27 mouse cellular contexts compared by ENCODE assay signal in the genomic region with DNA sequence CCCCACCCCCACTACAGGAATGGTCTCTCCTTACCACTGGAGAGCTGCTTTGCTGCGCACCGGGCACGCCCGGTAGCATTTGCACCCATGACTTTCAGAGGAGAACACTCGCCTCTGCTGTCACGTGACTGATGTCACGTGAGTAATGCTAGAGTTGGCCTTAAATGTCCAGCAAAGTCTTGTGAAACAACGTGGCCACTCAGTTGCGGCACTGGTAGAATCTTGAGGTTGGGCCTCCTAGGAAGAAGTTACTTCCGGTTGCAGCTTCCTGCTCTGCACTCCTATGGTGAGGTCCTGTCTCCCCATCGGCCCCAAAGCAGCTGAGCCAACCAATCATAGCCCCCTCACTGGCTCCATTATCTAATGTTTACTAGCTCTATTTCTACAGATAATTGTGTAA.
DNase-seq lines count a peak whose midpoint lies in the region; ATAC-seq and TF ChIP-seq lines count a peak whose summit lies in the region.
"Had no signal": no experiment of that assay in that cellular context is flagged by ENCODE, and none has a peak within 500 bp of the region (broad histone marks: within the 10 kb centered on the region; RNA-seq: fewer than 3 reads in every experiment).

No protein-coding gene starts in this region.

- WGBS in midbrain, embryonic 11.5 days = 94% methylated on average over 11 of the region's 11 CpGs
- WGBS in midbrain, embryonic 14.5 days = 94% methylated on average over 11 of the region's 11 CpGs

- dilution Hi-C loops in CH12.LX (cut with MboI; ENCODE audit: extremely low pct_ligation_motif_present, extremely low pct_unique_long_range_greater_than_20kb, low sequenced_read_pairs) = no loop called here

- TF ChIP-seq POLR2A in CH12.LX (IDR thresholded peaks at IDR 0.05; ENCODE audit: low read depth, low read length) = no peak

- in situ Hi-C loops in CH12.LX (cut with MboI; ENCODE audit: low pct_ligation_motif_present, low pct_unique_long_range_greater_than_20kb, low sequenced_read_pairs) = no loop called here

- no peaks in the 10 kb centered on the region for H3K79me2 ChIP-seq in CH12.LX (replicated peaks; ENCODE audit: control insufficient read depth, extremely low read depth, insufficient read depth, poor library complexity, severe bottlenecking)

- no peak overlapping the region for H3K4me2 ChIP-seq in CH12.LX (ENCODE audit: insufficient read depth, low read depth, poor library complexity, severe bottlenecking)
- H3K4me2 ChIP-seq in midbrain, embryonic 11.5 days = no peak overlapping the region
- no peak overlapping the region for H3K4me2 ChIP-seq in midbrain, embryonic 14.5 days (ENCODE audit: low read length)
- H3K4me2 ChIP-seq: embryonic facial prominence, embryonic 13.5 days; forebrain, embryonic 12.5 days; forebrain, embryonic 15.5 days; heart, embryonic 13.5 days; hindbrain, embryonic 14.5 days had no signal

- H3K9me3 ChIP-seq in CH12.LX (replicated peaks; ENCODE audit: low read length) = no peaks in the 10 kb centered on the region
- H3K9me3 ChIP-seq in midbrain, embryonic 11.5 days (ENCODE audit: control insufficient read depth, low read length) = no peaks in the 10 kb centered on the region
- no peaks in the 10 kb centered on the region for H3K9me3 ChIP-seq in midbrain, embryonic 14.5 days (ENCODE audit: control insufficient read depth, low read length)
- H3K9me3 ChIP-seq: embryonic facial prominence, embryonic 10.5 days; embryonic facial prominence, embryonic 13.5 days; forebrain, embryonic 12.5 days; forebrain, embryonic 15.5 days; G1E; heart, embryonic 10.5 days; heart, embryonic 13.5 days had no signal

- H3K9ac ChIP-seq in CH12.LX (ENCODE audit: insufficient read depth, low read depth) = no peak overlapping the region
- no peak overlapping the region for H3K9ac ChIP-seq in midbrain, embryonic 11.5 days (ENCODE audit: low read length)
- H3K9ac ChIP-seq in midbrain, embryonic 14.5 days (replicated peaks; ENCODE audit: low read length) = no peak overlapping the region
- H3K9ac ChIP-seq: embryonic facial prominence, embryonic 13.5 days; forebrain, embryonic 12.5 days; forebrain, embryonic 15.5 days; heart, embryonic 13.5 days; hindbrain, embryonic 14.5 days had no signal

- peaks cover 12 to 31% of the 10 kb centered on the region in 2 experiments for H3K4me1 ChIP-seq in CH12.LX (ENCODE audit: control insufficient read depth in 1 of 2, insufficient read depth in 2 of 2)
- H3K4me1 ChIP-seq in midbrain, embryonic 11.5 days (ENCODE audit: control insufficient read depth, insufficient read depth, low read length) = no peaks in the 10 kb centered on the region
- H3K4me1 ChIP-seq in midbrain, embryonic 14.5 days (ENCODE audit: control insufficient read depth, insufficient read depth, low read length) = peaks cover 17% of the 10 kb centered on the region

- TF ChIP-seq CTCF in CH12.LX (conservative IDR thresholded peaks at IDR 0.05 in 1 of 2, IDR thresholded peaks at IDR 0.05 in 1 of 2; ENCODE audit: low read depth in 2 of 2, low read length in 2 of 2) = no peak

- peak; percentile 71 for ATAC-seq in megakaryocyte, adult 5-6 weeks (ENCODE audit: poor library complexity, severe bottlenecking)
- ATAC-seq in midbrain, embryonic 11.5 days (ENCODE audit: low FRiP score) = no peak
- ATAC-seq in midbrain, embryonic 14.5 days (ENCODE audit: low FRiP score, low TSS enrichment) = no peak
- ATAC-seq: forebrain, embryonic 15.5 days; hindbrain, postnatal 0 days had no signal

- no peaks in the 10 kb centered on the region for H3K36me3 ChIP-seq in CH12.LX (replicated peaks in 1 of 2; ENCODE audit: control insufficient read depth in 1 of 2, insufficient read depth in 1 of 2, low read length in 1 of 2)
- no peaks in the 10 kb centered on the region for H3K36me3 ChIP-seq in midbrain, embryonic 11.5 days (ENCODE audit: control insufficient read depth, insufficient read depth, low read length)
- H3K36me3 ChIP-seq in midbrain, embryonic 14.5 days (ENCODE audit: control insufficient read depth, insufficient read depth, low read length) = no peaks in the 10 kb centered on the region
- H3K36me3 ChIP-seq: embryonic facial prominence, embryonic 10.5 days; embryonic facial prominence, embryonic 13.5 days; forebrain, embryonic 12.5 days; forebrain, embryonic 15.5 days; G1E; heart, embryonic 10.5 days; heart, embryonic 13.5 days had no signal

- no peak overlapping the region for H3K27ac ChIP-seq in CH12.LX (ENCODE audit: insufficient read depth, low read depth)
- H3K27ac ChIP-seq in midbrain, embryonic 11.5 days (ENCODE audit: low read depth, low read length) = no peak overlapping the region
- no peak overlapping the region for H3K27ac ChIP-seq in midbrain, embryonic 14.5 days (replicated peaks; ENCODE audit: low read depth, low read length)
- H3K27ac ChIP-seq: embryonic facial prominence, embryonic 10.5 days; embryonic facial prominence, embryonic 13.5 days; forebrain, embryonic 12.5 days; forebrain, embryonic 15.5 days; heart, adult 2 months; heart, embryonic 10.5 days; heart, embryonic 13.5 days; hindbrain, embryonic 14.5 days; hindbrain, postnatal 0 days had no signal

- no peaks in the 10 kb centered on the region for H3K27me3 ChIP-seq in CH12.LX (replicated peaks)
- no peaks in the 10 kb centered on the region for H3K27me3 ChIP-seq in midbrain, embryonic 11.5 days (ENCODE audit: control insufficient read depth, insufficient read depth, low read length)
- no peaks in the 10 kb centered on the region for H3K27me3 ChIP-seq in midbrain, embryonic 14.5 days (ENCODE audit: control insufficient read depth, insufficient read depth, low read length)
- H3K27me3 ChIP-seq: forebrain, embryonic 12.5 days; forebrain, embryonic 15.5 days; heart, embryonic 13.5 days had no signal

- DNase-seq in 416B (ENCODE audit: low read depth) (peak; percentile 61), CH12.LX (ENCODE audit: extremely low read depth) (no peak)
- no peak for DNase-seq in cerebellum, adult 11 months
- no peak for DNase-seq in midbrain, embryonic 11.5 days (ENCODE audit: low spot score, missing footprints)
- no peak for DNase-seq in midbrain, embryonic 14.5 days
- DNase-seq: adrenal gland, adult 2 months; adrenal gland, postnatal 14 days; cerebellum, adult 11-12 months; cerebellum, adult 8-10 months; cerebellum, postnatal 10 days; cerebellum, postnatal 36 days; embryo, embryonic 11 days; gastrocnemius, postnatal 25 days; heart, adult 2 months; heart, postnatal 14 days; heart, postnatal 4 days had no signal

- H3K4me3 ChIP-seq in CH12.LX (replicated peaks in 1 of 3; ENCODE audit: low read depth in 2 of 3, low read length in 2 of 3, poor library complexity in 1 of 3) = no peak overlapping the region
- H3K4me3 ChIP-seq in midbrain, embryonic 11.5 days (ENCODE audit: low read depth, low read length) = no peak overlapping the region
- H3K4me3 ChIP-seq in midbrain, embryonic 14.5 days (replicated peaks; ENCODE audit: low read depth, low read length) = no peak overlapping the region
- H3K4me3 ChIP-seq: embryonic facial prominence, embryonic 10.5 days; embryonic facial prominence, embryonic 13.5 days; erythroblast, embryonic 14.5 days; forebrain, embryonic 12.5 days; forebrain, embryonic 15.5 days; heart, adult 2 months; heart, embryonic 10.5 days; heart, embryonic 13.5 days had no signal

- no peak for TF ChIP-seq EP300 in CH12.LX (IDR thresholded peaks at IDR 0.05; ENCODE audit: low read length)

- TF ChIP-seq RAD21 in CH12.LX (IDR thresholded peaks at IDR 0.05; ENCODE audit: low read depth, low read length) = no peak

TF ChIP-seq in CH12.LX, 34 proteins besides CTCF, POLR2A, EP300 and RAD21:
- TF ChIP-seq SMC3 (IDR thresholded peaks at IDR 0.05; ENCODE audit: low read depth, low read length) (no peak), NRF1 (IDR thresholded peaks at IDR 0.05; ENCODE audit: low read depth, low read length) (no peak), CHD2 (IDR thresholded peaks at IDR 0.05; ENCODE audit: low read length) (no peak), IRF4 (IDR thresholded peaks at IDR 0.05; ENCODE audit: low read depth, low read length) (no peak), USF1 (IDR thresholded peaks at IDR 0.05; ENCODE audit: low read depth, low read length) (peak; percentile 8; the same call in 1 of the 2 replicates), GABPA (IDR thresholded peaks at IDR 0.05; ENCODE audit: insufficient replicate concordance, low read depth, low read length) (no peak), BHLHE40 (IDR thresholded peaks at IDR 0.05; ENCODE audit: low read depth, low read length) (0 out of 2 replicates have a peak, but pooled peaks have one; percentile 35)
